Mouse (Mus musculus) lung, postnatal 0 days (tissue): ENCODE measurements around the gene Zbtb22. TPM values are rescaled to one million over a fixed set of nuclear protein-coding genes. Genes with fewer than 3 reads are reported as not detected.
"Not testable (repeated sequence)": the region's sequence is repeated elsewhere in the genome, so short reads cannot be mapped to it uniquely, and the experiment has no call there.

Source experiments
- ATAC-seq: fragments of 200-750 bp; cut with Nextera tagmentation; 2 replicates; pipeline ENCODE4 v1.8.0; 2017; ENCODE audit warnings: moderate library complexity
- DNase-seq: peaks from one replicate; pipeline ENCODE4 v3.0.0-alpha.2; 2016; ENCODE audit warnings: low spot score
- H3K27ac ChIP-seq: fragments of 300-500 bp; sonication (generic); 2 replicates; pipeline ENCODE4 v1.5.1; 2014; ENCODE audit warnings: antibody characterized with exemption, mild to moderate bottlenecking, low read length, mixed read lengths
- H3K27me3 ChIP-seq: fragments of 300-500 bp; sonication (generic); replicated peaks from 2 replicates; pipeline ENCODE4 v1.6.1; 2014; ENCODE audit warnings: low read length, mixed read lengths; ENCODE audit not compliant: insufficient read depth
- H3K36me3 ChIP-seq: fragments of 300-500 bp; sonication (generic); 2 replicates; pipeline ENCODE4 v1.6.1; 2014; ENCODE audit warnings: low read length, mixed read lengths; ENCODE audit not compliant: insufficient read depth
- H3K4me1 ChIP-seq: fragments of 300-500 bp; sonication (generic); 2 replicates; pipeline ENCODE4 v1.6.1; 2014; ENCODE audit warnings: antibody characterized with exemption, low read depth, low read length, mixed read lengths; ENCODE audit not compliant: insufficient read depth
- H3K4me2 ChIP-seq: fragments of 300-500 bp; sonication (generic); replicated peaks from 2 replicates; pipeline ENCODE4 v1.6.1; 2014; ENCODE audit warnings: low read depth, mild to moderate bottlenecking, low read length, moderate library complexity, mixed read lengths
- H3K4me3 ChIP-seq: fragments of 300-500 bp; sonication (generic); 2 replicates; pipeline ENCODE4 v1.5.1; 2014; ENCODE audit warnings: low read depth, low read length
- H3K9ac ChIP-seq: fragments of 300-500 bp; sonication (generic); replicated peaks from 2 replicates; pipeline ENCODE4 v1.6.1; 2014; ENCODE audit warnings: low read depth, mild to moderate bottlenecking
- H3K9me3 ChIP-seq: fragments of 300-500 bp; sonication (generic); 2 replicates; pipeline ENCODE4 v1.6.1; 2016; ENCODE audit warnings: low read length, mixed read lengths
- CTCF ChIP-seq: IDR thresholded peaks from 2 replicates; pipeline ENCODE4 v1.5.1; 2016; ENCODE audit warnings: antibody characterized with exemption, mild to moderate bottlenecking
- EP300 ChIP-seq: IDR thresholded peaks from 2 replicates; pipeline ENCODE4 v1.6.1; 2016; ENCODE audit warnings: antibody characterized with exemption, mild to moderate bottlenecking, control low read depth
- WGBS: fragments of 180-500 bp; shearing (Covaris S2); extraction: QIAGEN DNeasy Blood & Tissue Kit; methylation state at CpG from one replicate; pipeline ENCODE4 v1.1.7; 2014; 5-methylcytosine and 5-hydroxymethylcytosine counted together
- polyA plus RNA-seq: library from polyadenylated mRNA; unstranded; fragments of >200 nt; fragmentation: Nextera tagmentation; extraction: Ambion mirVana; gene quantifications from 2 replicates; pipeline ENCODE4 v1.2.1, GENCODE M21; 2015

Gene Zbtb22
- polyA plus RNA-seq, 1 experiment from 2014 or later: 17.0 TPM

GRCm38 (mm10) chr17:33951021-33951946, 35.6 kb downstream of the Zbtb22 start, which contains the start of gene B3galt4:
B3galt4 (minus strand) TSS chr17:33951488.
- H3K9me3 ChIP-seq: no peaks in the 10 kb centered on the region
- no peak; the same call in 1 of the 2 replicates for TF ChIP-seq CTCF
- no peak for TF ChIP-seq EP300
- peak within 1 kb of the TSS; percentile 64 for H3K27ac ChIP-seq
- peaks cover 12% of the 10 kb centered on the region; the same call in 1 of the 2 replicates for H3K4me1 ChIP-seq
- 1% methylated on average over 44 of the region's 45 CpGs for WGBS
- H3K9ac ChIP-seq: peak within 1 kb of the TSS; percentile 37
- no peaks in the 10 kb centered on the region for H3K27me3 ChIP-seq
- peaks cover 4% of the 10 kb centered on the region; the same call in 1 of the 2 replicates for H3K36me3 ChIP-seq
- H3K4me3 ChIP-seq: peak within 1 kb of the TSS; percentile 42
- peak within 1 kb of the TSS; percentile 76 for H3K4me2 ChIP-seq
- ATAC-seq: peak; percentile 69
- peak; percentile 92 for DNase-seq

- not testable (repeated sequence) for DNase-seq, H3K9ac ChIP-seq, ATAC-seq, H3K4me3 ChIP-seq, H3K9me3 ChIP-seq, H3K27me3 ChIP-seq, H3K36me3 ChIP-seq
- Histone ChIP-seq H3K4me2 (peak overlapping the region; percentile 76), H3K27ac (0 out of 2 replicates have a peak overlapping the region, but pooled peaks have one; percentile 64), H3K4me1 (peaks cover 12% of the 10 kb centered on the region; the same call in 1 of the 2 replicates)
- WGBS: 76% methylated on average over 13 of the region's 13 CpGs
Measured at GRCm38 (mm10) chr17:33952015-33952414, 36.3 kb downstream of the Zbtb22 start.

- Histone ChIP-seq H3K36me3 (peaks cover 4% of the 10 kb centered on the region; the same call in 1 of the 2 replicates), H3K9me3 (no peaks in the 10 kb centered on the region), H3K4me1 (peaks cover 12% of the 10 kb centered on the region; the same call in 1 of the 2 replicates), H3K27me3 (no peaks in the 10 kb centered on the region), H3K4me2 (no peak overlapping the region), H3K27ac (no peak overlapping the region), H3K9ac (no peak overlapping the region), H3K4me3 (no peak overlapping the region)
- WGBS: 74% methylated on average over 4 of the region's 4 CpGs
- ATAC-seq (no peak), DNase-seq (no peak)
- no peak for TF ChIP-seq CTCF
- no peak for TF ChIP-seq EP300
Measured at GRCm38 (mm10) chr17:33952879-33953278, 37.2 kb downstream of the Zbtb22 start.

- H3K4me2 ChIP-seq: no peak overlapping the region
Measured at GRCm38 (mm10) chr17:33953310-33953709, 37.6 kb downstream of the Zbtb22 start.

GRCm38 (mm10) chr17:33953961-33954565, 38.4 kb downstream of the Zbtb22 start:
- peaks cover 12% of the 10 kb centered on the region; the same call in 1 of the 2 replicates for H3K4me1 ChIP-seq
- no peak for TF ChIP-seq EP300
- TF ChIP-seq CTCF: no peak

More at GRCm38 (mm10) chr17:33953310-33953709, 37.6 kb downstream of the Zbtb22 start:
- ATAC-seq: no peak
- no peaks in the 10 kb centered on the region for H3K9me3 ChIP-seq
- DNase-seq: no peak
- TF ChIP-seq EP300 (no peak), CTCF (no peak)
- H3K9ac ChIP-seq: no peak overlapping the region
- H3K36me3 ChIP-seq: peaks cover 4% of the 10 kb centered on the region; the same call in 1 of the 2 replicates
- no peaks in the 10 kb centered on the region for H3K27me3 ChIP-seq
- WGBS: 78% methylated on average over 3 of the region's 3 CpGs
- H3K27ac ChIP-seq: no peak overlapping the region
- H3K4me1 ChIP-seq: peaks cover 12% of the 10 kb centered on the region; the same call in 1 of the 2 replicates
- H3K4me3 ChIP-seq: no peak overlapping the region

More at GRCm38 (mm10) chr17:33953961-33954565, 38.4 kb downstream of the Zbtb22 start:
- Histone ChIP-seq H3K4me2 (peak overlapping the region; percentile 67), H3K27me3 (no peaks in the 10 kb centered on the region), H3K4me3 (peak overlapping the region; percentile 60), H3K27ac (no peak overlapping the region), H3K9ac (peak overlapping the region; percentile 96), H3K36me3 (peaks cover 4% of the 10 kb centered on the region; the same call in 1 of the 2 replicates), H3K9me3 (no peaks in the 10 kb centered on the region)
- DNase-seq (no peak), ATAC-seq (no peak)
- WGBS: 35% methylated on average over 5 of the region's 5 CpGs
